Mouse (Mus musculus): ENCODE results near the gene Susd6. TPM values are rescaled to one million over a fixed set of nuclear protein-coding genes. Genes with fewer than 3 reads are reported as not detected.

The Susd6 gene
- polyA plus RNA-seq (2015; fragmentation: Nextera tagmentation; extraction: Ambion mirVana), result 12.6 and 13.1 TPM in 2 replicates

DNA sequence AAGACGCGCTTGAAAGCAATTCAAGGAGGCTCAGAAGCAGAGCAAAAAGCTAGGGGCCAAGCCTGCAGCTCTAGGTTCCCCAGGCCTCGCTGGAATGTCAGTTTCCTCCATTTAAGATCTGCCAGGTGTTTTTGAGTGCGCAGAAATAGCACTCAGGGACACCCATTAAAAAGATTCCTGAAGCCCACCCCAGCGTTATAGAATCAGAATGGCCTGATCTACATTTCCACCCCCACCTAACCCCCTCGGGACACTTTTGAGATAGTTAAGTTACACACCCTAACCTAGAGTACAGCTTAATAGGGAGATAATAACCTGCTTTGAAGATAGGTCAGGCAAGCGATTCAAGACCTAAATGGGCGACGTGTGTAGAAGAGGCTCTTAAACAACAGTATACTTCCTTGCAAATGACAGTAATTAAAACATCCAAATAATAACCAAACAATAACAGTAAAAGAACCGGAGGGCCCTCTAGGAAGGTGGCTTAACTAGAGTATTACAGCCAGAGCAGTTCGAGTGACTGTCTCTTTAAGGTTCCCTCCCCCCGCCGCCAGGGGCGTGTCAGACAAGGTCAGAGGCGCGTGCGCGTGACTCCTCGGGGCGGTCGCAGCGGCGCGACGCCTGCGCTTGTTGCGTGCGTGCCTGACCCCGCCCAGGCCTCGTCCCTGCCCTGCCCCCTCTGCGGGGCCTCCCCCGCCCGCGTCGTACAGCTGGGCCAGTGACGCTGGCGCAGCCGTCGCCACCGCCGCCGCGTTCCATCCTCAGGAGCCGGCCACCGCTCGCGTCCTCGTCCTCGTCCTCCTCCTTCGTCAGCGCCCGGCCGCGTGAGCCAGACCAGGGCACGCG, at the start of gene Susd6:
TSS of gene Susd6 (plus strand) at position 662 of the 846 bp plus-strand sequence.
- Histone ChIP-seq H3K9ac (peak within 1 kb of the TSS; percentile 98), H3K36me3 (no peaks in the 10 kb centered on the region), H3K27ac (replicated peaks) (peak within 1 kb of the TSS; percentile 100), H3K4me3 (peak within 1 kb of the TSS; percentile 97), H3K9me3 (no peaks in the 10 kb centered on the region), H3K4me1 (replicated peaks) (peaks cover 23% of the 10 kb centered on the region), H3K27me3 (no peaks in the 10 kb centered on the region), H3K4me2 (peak within 1 kb of the TSS; percentile 83)
- WGBS, result 3% methylated on average over 39 of the region's 56 CpGs
- ATAC-seq (ENCODE audit: low FRiP score, low read depth), result peak; percentile 98

GRCm38 (mm10) chr12:80744614-80745013, 45.7 kb upstream of the Susd6 start:
- Histone ChIP-seq H3K9ac (no peak overlapping the region), H3K27ac (replicated peaks) (no peak overlapping the region), H3K4me1 (replicated peaks) (peaks cover 21% of the 10 kb centered on the region), H3K4me2 (no peak overlapping the region), H3K36me3 (no peaks in the 10 kb centered on the region), H3K4me3 (no peak overlapping the region), H3K9me3 (no peaks in the 10 kb centered on the region), H3K27me3 (no peaks in the 10 kb centered on the region)
- no peak for ATAC-seq (ENCODE audit: low FRiP score, low read depth)
- 92% methylated on average over 1 of the region's 1 CpGs for WGBS

DNA sequence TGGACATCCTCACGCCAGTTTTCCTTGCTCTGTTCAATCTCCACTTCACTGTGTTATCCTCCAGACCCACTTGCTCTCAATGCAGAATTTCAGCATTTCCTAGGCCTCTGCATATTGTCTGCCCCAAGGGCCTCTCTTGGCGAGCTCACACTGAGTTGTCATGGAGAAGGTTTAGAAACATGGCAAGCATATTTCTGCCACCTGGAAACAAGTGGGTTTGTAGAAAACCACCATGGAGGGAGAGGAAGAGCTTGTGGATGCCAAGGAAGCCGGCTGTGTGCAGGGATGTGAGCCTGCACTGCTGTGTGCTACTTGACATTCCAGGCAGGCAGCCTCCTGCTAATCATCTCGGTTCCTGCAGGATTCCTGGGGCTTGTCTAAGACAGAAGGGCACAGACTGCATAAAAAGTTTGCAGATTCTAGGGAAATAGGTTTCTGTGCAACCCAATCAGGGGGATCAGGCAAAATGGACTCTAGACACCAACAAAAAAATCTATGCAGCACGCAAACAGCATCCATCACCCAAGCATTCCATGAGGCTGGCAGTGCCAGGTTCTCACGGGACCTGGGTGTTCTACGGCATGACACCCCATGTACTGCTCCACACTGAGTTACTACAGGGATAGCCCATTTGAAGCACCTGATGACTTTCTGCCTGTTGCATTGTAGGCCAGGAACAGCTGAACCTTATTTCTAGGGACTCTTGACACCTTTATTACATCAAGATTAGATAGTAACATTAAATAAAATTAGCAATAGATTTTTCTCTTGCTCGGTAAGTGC, 44.1 kb upstream of the Susd6 start:
- peak; percentile 81 for ATAC-seq (ENCODE audit: low FRiP score, low read depth)
- Histone ChIP-seq H3K4me3 (no peak overlapping the region), H3K27me3 (no peaks in the 10 kb centered on the region), H3K9ac (no peak overlapping the region), H3K4me1 (replicated peaks) (peaks cover 21% of the 10 kb centered on the region), H3K36me3 (no peaks in the 10 kb centered on the region), H3K4me2 (no peak overlapping the region), H3K9me3 (no peaks in the 10 kb centered on the region), H3K27ac (replicated peaks) (peak overlapping the region; percentile 63)
- 44% methylated on average over 8 of the region's 8 CpGs for WGBS

DNA sequence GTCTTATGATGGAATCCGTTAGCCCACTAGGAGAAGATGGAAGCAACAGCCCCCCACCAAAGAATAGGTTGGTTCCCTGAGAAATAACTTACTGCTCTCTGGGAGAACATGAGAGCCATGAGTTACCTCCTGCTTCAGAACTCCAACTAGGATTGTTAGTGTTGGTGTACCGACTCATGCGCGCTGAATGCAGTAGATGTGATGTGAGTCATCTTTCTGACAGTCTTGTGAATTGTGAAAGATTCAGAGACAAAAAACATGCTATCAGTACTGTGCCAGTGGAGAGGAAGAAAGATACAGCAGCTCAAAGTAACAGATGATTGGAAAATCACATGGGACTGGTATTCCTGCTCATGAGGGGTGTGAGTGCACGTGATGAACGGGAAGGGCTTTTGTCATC, 38.8 kb upstream of the Susd6 start:
- 90% methylated on average over 6 of the region's 6 CpGs for WGBS
- no peaks in the 10 kb centered on the region for H3K9me3 ChIP-seq
- peaks cover 5% of the 10 kb centered on the region for H3K4me1 ChIP-seq (replicated peaks)
- no peak overlapping the region for H3K27ac ChIP-seq (replicated peaks)
- no peak overlapping the region for H3K4me3 ChIP-seq
- ATAC-seq (ENCODE audit: low FRiP score, low read depth), result no peak
- H3K4me2 ChIP-seq, result no peak overlapping the region
- no peak overlapping the region for H3K9ac ChIP-seq
- peaks cover 34% of the 10 kb centered on the region for H3K36me3 ChIP-seq
- no peaks in the 10 kb centered on the region for H3K27me3 ChIP-seq

- peak overlapping the region; percentile 29 for H3K9ac ChIP-seq
- H3K27ac ChIP-seq (replicated peaks), result peak overlapping the region; percentile 94
- peak overlapping the region; percentile 68 for H3K4me2 ChIP-seq
- ATAC-seq (ENCODE audit: low FRiP score, low read depth), result peak; percentile 10; the same call in 1 of the 2 replicates
- H3K36me3 ChIP-seq, result peaks cover 55% of the 10 kb centered on the region
- H3K4me3 ChIP-seq, result peak overlapping the region; percentile 61
- 15% methylated on average over 120 of the region's 122 CpGs for WGBS
- peaks cover 33% of the 10 kb centered on the region for H3K4me1 ChIP-seq (replicated peaks)
- no peaks in the 10 kb centered on the region for H3K27me3 ChIP-seq
- H3K9me3 ChIP-seq, result no peaks in the 10 kb centered on the region
Measured at GRCm38 (mm10) chr12:80757751-80758558, 32.4 kb upstream of the Susd6 start.

DNA sequence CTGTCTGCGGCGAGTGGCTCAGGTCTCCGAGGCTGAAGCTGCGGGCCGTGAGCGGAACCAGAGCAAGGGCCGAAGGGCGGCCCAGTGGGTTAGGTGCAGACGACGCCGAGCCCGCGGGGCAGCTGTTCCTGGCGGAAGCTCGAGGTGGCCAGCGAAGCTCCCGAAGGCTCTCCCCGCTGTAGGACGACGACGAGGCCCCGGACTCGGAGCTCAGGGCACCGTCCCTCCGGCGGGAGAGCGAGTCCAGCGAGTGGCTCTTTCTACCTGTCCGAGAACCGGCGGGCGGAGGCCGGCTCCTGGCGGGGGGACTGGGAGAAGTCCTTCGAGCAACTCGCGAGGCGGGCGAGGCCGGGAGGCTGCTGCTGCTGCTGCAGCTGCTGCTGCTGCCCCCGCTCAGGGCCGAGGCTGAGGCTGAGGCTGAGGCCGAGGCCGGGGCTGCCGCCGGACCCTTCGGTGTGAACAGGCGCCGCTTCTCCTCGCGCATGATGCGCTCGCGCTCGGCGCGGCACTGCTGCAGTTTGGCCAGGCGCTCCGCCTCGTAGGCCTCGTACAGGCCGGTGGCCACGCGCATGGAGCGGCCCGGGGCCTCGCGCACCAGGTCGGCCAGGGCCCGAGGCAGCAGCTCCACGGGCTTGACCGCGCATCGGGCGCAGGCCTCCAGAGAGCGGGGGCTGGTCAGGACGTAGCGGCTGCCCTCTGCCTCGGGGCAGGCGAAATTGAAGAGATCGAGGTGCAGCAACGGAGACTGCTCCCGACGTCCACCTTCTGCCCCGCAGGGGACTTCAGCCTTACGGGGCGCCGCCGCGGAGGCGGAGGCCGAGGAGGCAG, 31.5 kb upstream of the Susd6 start:
- Histone ChIP-seq H3K27ac (replicated peaks) (peak overlapping the region; percentile 94), H3K27me3 (no peaks in the 10 kb centered on the region), H3K9ac (peak overlapping the region; percentile 69), H3K4me1 (replicated peaks) (peaks cover 33% of the 10 kb centered on the region), H3K36me3 (peaks cover 48% of the 10 kb centered on the region), H3K9me3 (no peaks in the 10 kb centered on the region), H3K4me3 (peak overlapping the region; percentile 61), H3K4me2 (peak overlapping the region; percentile 68)
- peak; percentile 16; the same call in 1 of the 2 replicates for ATAC-seq (ENCODE audit: low FRiP score, low read depth)
- WGBS, result 22% methylated on average over 87 of the region's 92 CpGs

DNA sequence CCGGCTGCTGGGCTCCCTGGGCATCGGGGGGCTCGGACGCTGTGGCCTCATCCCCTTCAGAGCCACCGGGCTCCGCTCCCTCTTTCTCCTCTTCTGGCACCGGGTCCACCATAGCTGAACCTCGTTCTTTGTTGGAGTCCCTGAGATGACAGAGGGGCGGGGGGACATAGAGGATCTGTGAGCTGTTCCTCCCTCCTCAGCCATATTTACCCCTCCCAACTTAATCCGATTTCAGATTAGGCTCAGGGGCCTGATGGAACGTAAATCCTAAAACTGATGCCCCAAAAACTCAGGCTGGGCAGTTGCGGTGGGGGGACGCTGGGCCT, 31.0 kb upstream of the Susd6 start:
- WGBS, result 4% methylated on average over 13 of the region's 13 CpGs
- Histone ChIP-seq H3K9me3 (no peaks in the 10 kb centered on the region), H3K4me3 (peak overlapping the region; percentile 61), H3K36me3 (peaks cover 43% of the 10 kb centered on the region), H3K27ac (replicated peaks) (peak overlapping the region; percentile 94), H3K9ac (peak overlapping the region; percentile 69), H3K4me1 (replicated peaks) (peaks cover 33% of the 10 kb centered on the region), H3K4me2 (peak overlapping the region; percentile 68), H3K27me3 (no peaks in the 10 kb centered on the region)
- peak; percentile 13; the same call in 1 of the 2 replicates for ATAC-seq (ENCODE audit: low FRiP score, low read depth)

DNA sequence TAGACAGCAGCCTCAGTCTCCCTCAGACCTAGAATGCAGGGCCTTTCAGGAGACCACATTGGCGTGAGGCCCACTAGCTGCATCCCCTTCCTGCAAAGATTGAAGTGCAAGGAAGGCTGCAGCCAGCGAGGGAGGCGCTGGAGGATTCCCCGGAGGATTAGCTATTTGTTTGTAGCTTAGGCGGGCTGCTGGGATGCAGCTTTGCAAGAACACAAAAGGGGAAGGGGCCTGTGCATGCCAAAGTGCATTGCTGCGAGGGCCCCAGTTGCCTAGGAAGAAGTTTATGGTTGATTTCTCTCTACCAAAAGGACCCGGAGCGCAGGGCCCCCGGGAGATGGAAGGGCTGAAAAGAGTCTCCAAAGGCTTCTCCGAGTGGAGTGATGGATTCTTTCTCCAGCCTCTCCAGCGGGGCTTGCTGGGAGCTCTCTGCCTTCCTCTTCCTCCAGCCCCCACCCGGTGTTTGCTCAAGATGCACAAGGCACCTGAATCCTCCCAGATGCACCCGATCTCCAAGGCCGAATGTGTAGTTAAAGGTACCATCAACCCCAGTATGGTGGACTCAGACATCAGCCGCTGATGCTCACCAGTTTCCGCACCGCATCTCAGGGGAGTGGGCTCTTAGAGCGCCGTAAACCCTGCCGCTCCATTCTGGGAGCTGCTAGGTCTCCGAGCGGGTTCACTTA, 30.5 kb upstream of the Susd6 start:
- Histone ChIP-seq H3K4me3 (peak overlapping the region; percentile 61), H3K27me3 (no peaks in the 10 kb centered on the region), H3K9ac (peak overlapping the region; percentile 69), H3K36me3 (peaks cover 38% of the 10 kb centered on the region), H3K9me3 (no peaks in the 10 kb centered on the region), H3K27ac (replicated peaks) (peak overlapping the region; percentile 94), H3K4me1 (replicated peaks) (peaks cover 33% of the 10 kb centered on the region), H3K4me2 (peak overlapping the region; percentile 68)
- ATAC-seq (ENCODE audit: low FRiP score, low read depth), result peak; percentile 63
- WGBS, result under 1% methylated on average over 22 of the region's 22 CpGs

GRCm38 (mm10) chr12:80760396-80760801, 29.9 kb upstream of the Susd6 start, which contains the start of gene Ccdc177:
Gene Ccdc177, minus strand, starts transcription at chr12:80760687.
- peak; percentile 62 for ATAC-seq (ENCODE audit: low FRiP score, low read depth)
- under 1% methylated on average over 24 of the region's 24 CpGs for WGBS
- H3K4me1 ChIP-seq (replicated peaks), result peaks cover 33% of the 10 kb centered on the region
- peak within 1 kb of the TSS; percentile 94 for H3K27ac ChIP-seq (replicated peaks)
- peak within 1 kb of the TSS; percentile 69 for H3K9ac ChIP-seq
- no peaks in the 10 kb centered on the region for H3K27me3 ChIP-seq
- H3K9me3 ChIP-seq, result no peaks in the 10 kb centered on the region
- peaks cover 32% of the 10 kb centered on the region for H3K36me3 ChIP-seq
- H3K4me3 ChIP-seq, result peak within 1 kb of the TSS; percentile 61
- peak within 1 kb of the TSS; percentile 68 for H3K4me2 ChIP-seq

DNA sequence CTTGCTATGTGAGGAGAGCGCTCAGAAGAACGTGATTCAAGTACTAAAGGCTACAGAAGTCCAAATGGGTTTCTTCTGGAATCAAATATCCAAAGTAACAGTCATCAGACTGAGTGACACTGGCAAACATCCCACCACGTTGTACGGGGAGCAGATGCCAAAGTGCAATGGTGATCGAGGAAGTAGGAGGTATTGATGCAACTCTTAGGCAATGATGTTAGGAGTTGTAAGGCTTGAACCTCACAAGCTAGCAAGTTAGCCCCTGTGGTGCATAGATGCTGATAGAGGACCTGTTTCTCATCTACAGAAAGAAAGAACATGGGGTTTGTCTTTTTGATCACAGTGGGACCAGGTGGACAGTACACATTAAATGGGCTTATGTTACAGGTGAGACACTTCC, 27.3 kb upstream of the Susd6 start:
- 92% methylated on average over 5 of the region's 5 CpGs for WGBS
- Histone ChIP-seq H3K4me1 (replicated peaks) (peaks cover 24% of the 10 kb centered on the region), H3K9me3 (no peaks in the 10 kb centered on the region), H3K4me3 (no peak overlapping the region), H3K27me3 (no peaks in the 10 kb centered on the region), H3K4me2 (no peak overlapping the region), H3K27ac (replicated peaks) (no peak overlapping the region), H3K9ac (no peak overlapping the region), H3K36me3 (peaks cover 6% of the 10 kb centered on the region)
- ATAC-seq (ENCODE audit: low FRiP score, low read depth), result no peak

Data from hindbrain, embryonic 15.5 days (tissue).